Mouse (Mus musculus) lung, embryonic 15.5 days (tissue): ENCODE measurements at regions not wholly inside any gene's neighbourhood (a gene's known extent, or its start where the extent isn't known, plus 50 kb on each side); places are given as distances from the start of the nearest gene placed in this dataset.

ENCODE experiments used
- ATAC-seq: fragments of 200-750 bp; cut with Nextera tagmentation; 2 replicates; pipeline ENCODE4 v1.8.0; 2017; ENCODE audit warnings: moderate number of reproducible peaks, borderline replicate concordance; ENCODE audit not compliant: low FRiP score, low TSS enrichment; ENCODE audit errors: extremely low read depth
- H3K27ac ChIP-seq: fragments of 300-500 bp; sonication (generic); 2 replicates; pipeline ENCODE4 v1.5.1; 2015; ENCODE audit warnings: moderate library complexity, mild to moderate bottlenecking, inconsistent platforms
- H3K27me3 ChIP-seq: fragments of 300-500 bp; sonication (generic); 2 replicates; pipeline ENCODE4 v1.6.1; 2015; ENCODE audit warnings: inconsistent platforms
- H3K36me3 ChIP-seq: fragments of 300-500 bp; sonication (generic); 2 replicates; pipeline ENCODE4 v1.6.1; 2015; ENCODE audit warnings: inconsistent platforms
- H3K4me1 ChIP-seq: fragments of 300-500 bp; sonication (generic); 2 replicates; pipeline ENCODE4 v1.6.1; 2015; ENCODE audit warnings: inconsistent platforms
- H3K4me2 ChIP-seq: fragments of 300-500 bp; sonication (generic); 2 replicates; pipeline ENCODE4 v1.6.1; 2015; ENCODE audit warnings: inconsistent platforms, mild to moderate bottlenecking, moderate library complexity
- H3K4me3 ChIP-seq: fragments of 300-500 bp; sonication (generic); 2 replicates; pipeline ENCODE4 v1.5.1; 2015; ENCODE audit warnings: mild to moderate bottlenecking, inconsistent platforms
- H3K9ac ChIP-seq: fragments of 300-500 bp; sonication (generic); 2 replicates; pipeline ENCODE4 v1.6.1; 2015; ENCODE audit warnings: inconsistent platforms
- H3K9me3 ChIP-seq: fragments of 300-500 bp; sonication (generic); 2 replicates; pipeline ENCODE4 v1.6.1; 2016; ENCODE audit warnings: inconsistent platforms
- WGBS: fragments of 180-500 bp; shearing (Covaris S2); methylation state at CpG from one replicate; pipeline ENCODE4 v1.1.7; 2015; 5-methylcytosine and 5-hydroxymethylcytosine counted together

- H3K4me3 ChIP-seq, result no peak overlapping the region
- no peaks in the 10 kb centered on the region for H3K36me3 ChIP-seq
- H3K9me3 ChIP-seq, result no peaks in the 10 kb centered on the region
- H3K27me3 ChIP-seq, result no peaks in the 10 kb centered on the region
- H3K4me1 ChIP-seq, result no peaks in the 10 kb centered on the region
- 22% methylated on average over 15 of the region's 15 CpGs for WGBS
- no peak overlapping the region for H3K9ac ChIP-seq
- H3K4me2 ChIP-seq, result no peak overlapping the region
- no peak for ATAC-seq
- H3K27ac ChIP-seq, result no peak overlapping the region
Observed at GRCm38 (mm10) chr12:107307094-107307740, 181.2 kb upstream of the 3110018I06Rik start.

DNA sequence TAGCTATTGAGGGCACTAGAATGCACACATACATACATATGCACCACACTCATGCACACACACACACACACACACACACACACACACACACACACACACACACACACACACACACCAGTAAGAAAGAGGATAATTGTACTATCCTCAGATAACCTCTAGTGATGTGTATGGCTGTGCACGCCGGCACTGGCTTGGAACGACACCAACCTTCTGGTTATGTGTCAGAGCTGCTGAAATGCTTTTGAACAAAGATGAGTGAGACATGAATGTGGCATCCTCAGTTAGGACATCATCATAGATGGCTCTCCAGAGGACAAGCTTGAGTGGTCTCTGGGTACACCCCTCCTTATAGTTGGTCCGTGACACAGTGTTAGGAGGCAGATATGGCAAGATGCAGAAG is 173.0 kb upstream of the 3110018I06Rik start:
- Histone ChIP-seq H3K27ac (no peak overlapping the region), H3K27me3 (no peaks in the 10 kb centered on the region), H3K4me3 (no peak overlapping the region), H3K9ac (no peak overlapping the region), H3K9me3 (no peaks in the 10 kb centered on the region), H3K4me1 (no peaks in the 10 kb centered on the region), H3K36me3 (no peaks in the 10 kb centered on the region), H3K4me2 (no peak overlapping the region)
- ATAC-seq, result no peak
- WGBS, result 89% methylated on average over 4 of the region's 4 CpGs

GRCm38 (mm10) chr12:107322861-107323260 is 165.6 kb upstream of the 3110018I06Rik start:
- Histone ChIP-seq H3K4me1 (no peaks in the 10 kb centered on the region), H3K9ac (no peak overlapping the region), H3K27me3 (no peaks in the 10 kb centered on the region), H3K36me3 (no peaks in the 10 kb centered on the region), H3K4me3 (no peak overlapping the region), H3K9me3 (no peaks in the 10 kb centered on the region), H3K4me2 (no peak overlapping the region), H3K27ac (no peak overlapping the region)
- no peak for ATAC-seq
- WGBS, result 72% methylated on average over 7 of the region's 7 CpGs

DNA sequence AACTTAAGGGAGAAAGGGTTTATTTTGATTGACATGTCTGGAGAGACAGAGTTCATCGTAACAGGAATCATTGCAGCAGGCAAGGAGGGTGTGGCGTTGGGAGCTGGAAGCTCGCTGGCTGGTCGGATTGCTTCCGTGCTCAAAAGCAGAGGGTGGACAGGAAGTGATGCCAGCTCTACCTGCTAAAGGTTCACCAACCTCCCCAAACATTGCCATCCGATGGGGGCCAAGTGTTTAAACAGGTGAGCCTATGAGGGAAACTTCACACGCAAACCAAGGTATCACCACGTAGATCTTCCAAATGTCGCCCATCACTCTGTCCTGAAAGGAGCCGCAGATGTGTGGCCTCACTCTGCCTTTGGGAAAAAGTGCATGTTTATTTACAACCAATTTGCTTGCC is 162.3 kb upstream of the 3110018I06Rik start:
- no peak overlapping the region for H3K4me3 ChIP-seq
- 92% methylated on average over 10 of the region's 10 CpGs for WGBS
- no peaks in the 10 kb centered on the region for H3K4me1 ChIP-seq
- no peak overlapping the region for H3K9ac ChIP-seq
- H3K9me3 ChIP-seq, result no peaks in the 10 kb centered on the region
- H3K36me3 ChIP-seq, result no peaks in the 10 kb centered on the region
- H3K4me2 ChIP-seq, result no peak overlapping the region
- H3K27ac ChIP-seq, result no peak overlapping the region
- peaks cover 5% of the 10 kb centered on the region; the same call in 1 of the 2 replicates for H3K27me3 ChIP-seq
- ATAC-seq, result no peak

DNA sequence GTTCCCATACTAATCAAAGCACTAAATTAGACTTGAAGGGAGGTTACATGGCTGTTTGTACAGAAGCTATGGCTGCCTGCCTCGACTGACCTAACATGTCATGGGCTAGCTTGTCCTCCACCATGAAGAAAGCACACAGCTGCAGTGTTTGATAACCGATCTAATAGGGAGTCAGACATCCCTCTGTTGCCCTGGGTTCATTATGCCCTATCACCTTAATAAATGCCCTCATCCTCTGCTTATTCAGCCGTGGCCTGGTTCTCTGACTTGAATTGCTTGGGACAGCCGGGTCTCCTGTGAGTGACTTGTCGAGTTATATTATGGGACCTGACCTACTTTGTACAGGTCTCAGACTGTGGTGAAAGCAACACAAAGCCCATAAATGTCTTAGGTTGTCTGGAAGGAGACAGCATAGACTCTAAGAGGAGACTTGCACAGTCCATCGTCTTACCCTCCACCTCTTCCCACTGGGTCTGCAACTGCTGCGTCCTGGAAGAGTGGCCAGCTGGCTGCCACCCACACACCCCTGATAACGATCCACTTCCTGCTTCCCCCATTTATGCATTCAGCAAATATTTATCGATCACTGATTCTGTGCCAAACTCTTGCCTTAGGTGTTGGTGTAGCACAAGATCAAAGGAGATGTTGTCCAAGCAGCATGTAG is 161.2 kb upstream of the 3110018I06Rik start:
- Histone ChIP-seq H3K27me3 (peaks cover 5% of the 10 kb centered on the region; the same call in 1 of the 2 replicates), H3K9me3 (no peaks in the 10 kb centered on the region), H3K27ac (no peak overlapping the region), H3K9ac (no peak overlapping the region), H3K36me3 (no peaks in the 10 kb centered on the region), H3K4me3 (no peak overlapping the region), H3K4me2 (no peak overlapping the region), H3K4me1 (no peaks in the 10 kb centered on the region)
- no peak for ATAC-seq
- WGBS, result 62% methylated on average over 9 of the region's 9 CpGs

GRCm38 (mm10) chr12:107328986-107329385 is 159.4 kb upstream of the 3110018I06Rik start:
- Histone ChIP-seq H3K36me3 (no peaks in the 10 kb centered on the region), H3K4me2 (no peak overlapping the region), H3K27ac (no peak overlapping the region), H3K4me3 (no peak overlapping the region), H3K4me1 (no peaks in the 10 kb centered on the region), H3K27me3 (peaks cover 5% of the 10 kb centered on the region; the same call in 1 of the 2 replicates), H3K9ac (no peak overlapping the region), H3K9me3 (no peaks in the 10 kb centered on the region)
- 17% methylated on average over 9 of the region's 9 CpGs for WGBS
- ATAC-seq, result no peak

GRCm38 (mm10) chr12:107334366-107334765 is 154.1 kb upstream of the 3110018I06Rik start:
- 67% methylated on average over 8 of the region's 8 CpGs for WGBS
- Histone ChIP-seq H3K27ac (no peak overlapping the region), H3K27me3 (peaks cover 5% of the 10 kb centered on the region; the same call in 1 of the 2 replicates), H3K9me3 (no peaks in the 10 kb centered on the region), H3K9ac (no peak overlapping the region), H3K4me3 (no peak overlapping the region), H3K4me2 (no peak overlapping the region), H3K4me1 (0 out of 2 replicates have a peak, but pooled peaks cover 7% of the 10 kb centered on the region), H3K36me3 (no peaks in the 10 kb centered on the region)
- no peak for ATAC-seq

GRCm38 (mm10) chr12:107335106-107335505 is 153.3 kb upstream of the 3110018I06Rik start:
- WGBS, result 34% methylated on average over 12 of the region's 12 CpGs
- no peak overlapping the region for H3K4me3 ChIP-seq
- H3K4me1 ChIP-seq, result 0 out of 2 replicates have a peak, but pooled peaks cover 7% of the 10 kb centered on the region
- no peak overlapping the region for H3K4me2 ChIP-seq
- no peaks in the 10 kb centered on the region for H3K36me3 ChIP-seq
- H3K27me3 ChIP-seq, result peaks cover 5% of the 10 kb centered on the region; the same call in 1 of the 2 replicates
- H3K9me3 ChIP-seq, result no peaks in the 10 kb centered on the region
- no peak overlapping the region for H3K9ac ChIP-seq
- H3K27ac ChIP-seq, result no peak overlapping the region
- ATAC-seq, result peak; percentile 69; the same call in 1 of the 2 replicates

DNA sequence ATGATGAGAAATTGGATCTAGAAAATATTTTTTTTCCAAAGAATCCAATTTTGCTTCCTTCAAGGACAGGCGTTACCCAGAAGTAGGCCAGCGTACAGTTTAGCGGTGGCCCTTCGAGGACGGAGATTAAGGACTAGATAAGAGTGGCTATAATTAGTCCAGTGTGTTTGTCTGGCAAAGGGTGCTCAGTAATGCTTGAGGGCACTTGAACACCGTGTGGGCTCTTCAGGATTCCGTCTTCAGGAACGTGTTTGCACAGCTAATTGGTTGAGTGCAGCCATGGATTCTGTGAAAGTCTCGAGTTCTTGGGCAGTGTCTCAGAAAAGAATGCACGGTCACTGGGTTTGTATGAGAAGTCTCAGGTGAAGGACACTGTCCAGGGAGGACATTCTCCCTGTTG is 149.7 kb upstream of the 3110018I06Rik start:
- Histone ChIP-seq H3K4me1 (0 out of 2 replicates have a peak, but pooled peaks cover 7% of the 10 kb centered on the region), H3K4me3 (no peak overlapping the region), H3K36me3 (no peaks in the 10 kb centered on the region), H3K27me3 (no peaks in the 10 kb centered on the region), H3K9ac (no peak overlapping the region), H3K4me2 (no peak overlapping the region), H3K27ac (no peak overlapping the region), H3K9me3 (no peaks in the 10 kb centered on the region)
- no peak for ATAC-seq
- 64% methylated on average over 10 of the region's 10 CpGs for WGBS

DNA sequence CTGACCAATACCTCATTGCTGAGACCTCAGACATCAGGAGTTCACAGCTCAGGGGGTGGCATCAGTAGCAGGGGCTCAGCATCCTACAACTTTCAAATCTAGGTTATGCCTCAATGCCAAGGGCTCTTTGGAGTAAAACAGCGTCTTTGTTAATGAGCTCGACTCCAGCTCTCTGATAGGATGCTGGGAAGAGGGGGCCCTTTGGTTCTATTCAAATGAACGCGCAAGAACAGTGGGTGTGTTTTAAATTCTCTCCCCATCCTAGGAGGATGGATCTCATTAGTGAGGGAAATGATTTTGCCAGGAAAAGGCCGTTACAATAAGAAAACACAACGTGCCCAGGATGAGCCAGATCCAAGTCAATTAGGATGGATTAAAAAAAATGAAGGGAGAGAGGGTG is 132.2 kb upstream of the 3110018I06Rik start:
- no peak overlapping the region for H3K4me2 ChIP-seq
- no peak for ATAC-seq
- no peak overlapping the region for H3K4me3 ChIP-seq
- no peak overlapping the region for H3K9ac ChIP-seq
- 75% methylated on average over 6 of the region's 6 CpGs for WGBS
- no peaks in the 10 kb centered on the region for H3K4me1 ChIP-seq
- no peaks in the 10 kb centered on the region for H3K36me3 ChIP-seq
- H3K27me3 ChIP-seq, result no peaks in the 10 kb centered on the region
- no peaks in the 10 kb centered on the region for H3K9me3 ChIP-seq
- H3K27ac ChIP-seq, result no peak overlapping the region

DNA sequence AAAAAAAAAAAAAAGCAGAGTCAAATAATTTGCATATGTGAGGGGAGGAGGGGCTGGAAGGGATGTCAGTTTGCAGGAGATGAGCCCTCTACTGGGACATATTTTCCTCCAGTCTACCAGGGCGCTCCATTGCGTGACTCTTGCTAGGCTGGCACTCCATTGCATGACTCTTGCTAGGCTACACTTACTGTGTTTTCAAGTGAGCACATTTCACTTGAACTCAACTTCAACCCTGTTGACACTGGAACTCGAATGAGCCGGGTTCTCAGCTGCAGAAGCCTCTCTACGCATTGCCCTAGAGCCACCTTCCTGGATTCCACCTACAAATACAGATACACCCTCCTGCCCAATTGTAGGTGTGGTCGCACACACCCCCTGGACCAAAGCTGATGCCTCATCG is 131.5 kb upstream of the 3110018I06Rik start:
- no peak for ATAC-seq
- 69% methylated on average over 7 of the region's 7 CpGs for WGBS

DNA sequence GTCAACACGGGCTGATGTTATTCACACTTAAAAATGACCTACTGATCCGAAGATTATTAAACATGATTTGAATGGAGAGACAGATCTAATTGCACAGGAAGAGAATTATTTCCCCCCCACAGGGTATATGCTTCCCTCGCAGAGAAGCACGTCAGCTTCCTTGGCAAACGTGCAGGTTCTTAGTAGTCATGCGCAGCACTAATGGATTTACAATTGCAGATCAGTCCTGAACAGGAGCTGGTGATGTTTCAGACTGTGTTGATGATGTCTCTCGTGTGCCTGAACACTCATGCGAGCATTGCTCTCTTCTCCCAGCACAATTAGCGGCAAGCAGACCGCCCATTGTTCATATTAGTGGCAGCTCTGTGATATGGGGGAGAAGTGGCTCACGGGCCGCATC is 127.9 kb upstream of the 3110018I06Rik start:
- Histone ChIP-seq H3K9ac (no peak overlapping the region), H3K4me3 (no peak overlapping the region), H3K4me1 (no peaks in the 10 kb centered on the region), H3K36me3 (no peaks in the 10 kb centered on the region), H3K27ac (no peak overlapping the region), H3K4me2 (no peak overlapping the region), H3K9me3 (no peaks in the 10 kb centered on the region), H3K27me3 (no peaks in the 10 kb centered on the region)
- ATAC-seq, result no peak
- 81% methylated on average over 12 of the region's 12 CpGs for WGBS

More for the DNA sequence above, 131.5 kb upstream of the 3110018I06Rik start:
- Histone ChIP-seq H3K27ac (no peak overlapping the region), H3K4me1 (no peaks in the 10 kb centered on the region), H3K4me3 (no peak overlapping the region), H3K9ac (no peak overlapping the region), H3K27me3 (no peaks in the 10 kb centered on the region), H3K4me2 (no peak overlapping the region), H3K36me3 (no peaks in the 10 kb centered on the region), H3K9me3 (no peaks in the 10 kb centered on the region)
